Mouse (Mus musculus): ENCODE results near the gene Thsd4.

GRCm38 (mm10) chr9:59947271-59947670 is 574.6 kb downstream of the Thsd4 start:
- TF ChIP-seq CTCF (IDR thresholded peaks at IDR 0.05), result no peak
- no peak for TF ChIP-seq EP300 (IDR thresholded peaks at IDR 0.05)
